Mouse (Mus musculus): ENCODE data around the gene Cnrip1. TPM values are rescaled to one million over a fixed set of nuclear protein-coding genes. Genes with fewer than 3 reads are reported as not detected.
"Not testable (repeated sequence)": the region's sequence is repeated elsewhere in the genome, so short reads cannot be mapped to it uniquely, and the experiment has no call there.

Cnrip1 gene
- polyA plus RNA-seq (2012; rRNA removed): 3.3 and 4.4 TPM in 2 replicates

DNA sequence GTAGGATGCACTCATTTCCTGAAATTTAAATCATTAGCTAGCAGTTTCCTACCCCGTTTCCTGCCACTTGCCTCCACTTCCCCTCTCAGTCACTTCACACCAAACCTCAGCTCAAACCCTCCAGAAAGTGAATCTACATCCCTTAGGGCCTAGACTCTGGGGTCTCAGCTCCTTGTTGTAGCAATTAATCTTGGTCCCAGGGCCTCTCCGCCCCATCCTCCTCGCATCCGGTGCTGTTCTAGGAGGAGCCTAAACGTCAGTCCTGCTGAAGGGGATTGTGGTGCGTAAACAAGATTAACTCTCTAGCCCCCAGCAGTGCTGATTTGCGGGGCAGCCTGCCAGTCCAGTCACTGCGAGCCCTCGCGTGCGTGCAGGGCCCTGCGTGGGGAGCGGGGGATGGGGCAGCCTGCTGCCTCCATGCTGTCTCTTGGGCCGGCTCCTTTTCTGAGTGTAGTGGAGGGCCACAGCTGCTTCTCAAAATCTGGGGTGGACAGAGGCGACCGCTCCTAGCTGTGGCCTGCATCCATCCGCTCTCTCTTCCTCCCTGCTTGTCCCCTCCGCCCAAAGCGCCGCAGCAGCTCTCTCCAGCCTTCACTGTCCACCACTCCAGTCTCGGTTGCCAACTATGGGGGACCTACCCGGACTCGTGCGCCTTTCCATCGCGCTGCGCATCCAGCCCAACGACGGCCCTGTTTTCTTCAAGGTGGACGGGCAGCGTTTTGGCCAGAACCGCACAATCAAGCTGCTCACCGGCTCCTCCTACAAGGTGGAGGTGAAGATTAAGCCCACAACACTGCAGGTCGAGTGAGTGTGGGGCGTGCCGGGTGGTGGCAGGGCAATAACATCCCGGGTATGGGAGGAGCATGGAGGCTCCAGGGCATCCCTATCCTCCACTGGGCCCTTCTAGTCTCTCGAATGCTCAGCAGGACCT is at the start of gene Cnrip1, which contains the start of gene Plek:
TSS of gene Cnrip1 (plus strand) at position 42 of the 931 bp plus-strand sequence.
TSS of gene Plek (minus strand) at position 837 of the 931 bp plus-strand sequence.
- H3K4me1 ChIP-seq (replicated peaks; ENCODE audit: control insufficient read depth, insufficient read depth, low read length): peaks cover 10% of the 10 kb centered on the region
- DNase-seq: peak; percentile 15
- no peak for TF ChIP-seq POLR2A (IDR thresholded peaks at IDR 0.05; ENCODE audit: control insufficient read depth, extremely low read depth, insufficient read depth, low read length, poor library complexity)
- TF ChIP-seq CTCF (IDR thresholded peaks at IDR 0.05; ENCODE audit: borderline replicate concordance, control insufficient read depth, extremely low read depth, insufficient read depth, low read length, poor library complexity): no peak
- no peak within 1 kb of the TSS for H3K27ac ChIP-seq (ENCODE audit: control insufficient read depth, insufficient read depth, low read length)
- 2% methylated on average over 38 of the region's 38 CpGs for WGBS
- no peaks in the 10 kb centered on the region for H3K36me3 ChIP-seq (ENCODE audit: control insufficient read depth, insufficient read depth, low read length)
- no peaks in the 10 kb centered on the region; the same call in 1 of the 2 replicates for H3K27me3 ChIP-seq (ENCODE audit: control insufficient read depth, insufficient read depth, low read length)
- H3K4me3 ChIP-seq (ENCODE audit: control insufficient read depth, insufficient read depth, low read length): peak within 1 kb of the TSS; percentile 33

DNA sequence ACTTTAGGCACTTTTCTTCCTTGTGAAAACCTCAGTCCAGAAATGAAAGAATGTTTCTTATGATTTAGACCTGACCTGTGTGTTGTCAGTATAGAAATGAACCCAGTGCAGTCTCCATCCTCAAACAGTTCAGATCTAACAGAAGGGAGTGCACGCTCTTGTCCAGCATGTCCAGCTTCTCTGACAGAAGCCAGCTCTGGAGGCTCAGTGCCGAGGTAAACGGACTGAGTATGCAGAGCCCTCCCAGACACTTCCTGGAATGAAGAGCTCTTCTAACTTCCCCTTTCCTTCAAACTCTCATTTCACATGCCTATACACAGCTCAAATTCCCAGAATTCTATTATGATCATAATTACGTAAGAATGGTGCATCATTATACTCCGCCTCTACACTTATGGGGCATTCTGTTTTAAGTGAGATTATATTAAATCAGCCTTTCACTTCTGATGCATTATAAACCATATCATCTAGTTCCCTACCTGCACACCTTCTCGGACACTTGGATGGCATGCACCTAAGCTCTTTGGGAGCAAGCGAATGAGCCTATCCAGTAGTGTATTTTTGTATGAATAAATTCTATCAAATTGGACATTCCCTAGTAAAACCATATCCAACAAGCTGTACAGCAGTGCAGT is 48.5 kb upstream of the Cnrip1 start:
- DNase-seq: no peak
- 49% methylated on average over 7 of the region's 7 CpGs for WGBS
- no peaks in the 10 kb centered on the region for H3K4me1 ChIP-seq (replicated peaks; ENCODE audit: control insufficient read depth, insufficient read depth, low read length)
- no peak overlapping the region for H3K27ac ChIP-seq (ENCODE audit: control insufficient read depth, insufficient read depth, low read length)
- H3K36me3 ChIP-seq (ENCODE audit: control insufficient read depth, insufficient read depth, low read length): no peaks in the 10 kb centered on the region
- H3K27me3 ChIP-seq (ENCODE audit: control insufficient read depth, insufficient read depth, low read length): no peaks in the 10 kb centered on the region
- H3K4me3 ChIP-seq (ENCODE audit: control insufficient read depth, insufficient read depth, low read length): no peak overlapping the region
- no peak for TF ChIP-seq POLR2A (IDR thresholded peaks at IDR 0.05; ENCODE audit: control insufficient read depth, extremely low read depth, insufficient read depth, low read length, poor library complexity)
- no peak for TF ChIP-seq CTCF (IDR thresholded peaks at IDR 0.05; ENCODE audit: borderline replicate concordance, control insufficient read depth, extremely low read depth, insufficient read depth, low read length, poor library complexity)

DNA sequence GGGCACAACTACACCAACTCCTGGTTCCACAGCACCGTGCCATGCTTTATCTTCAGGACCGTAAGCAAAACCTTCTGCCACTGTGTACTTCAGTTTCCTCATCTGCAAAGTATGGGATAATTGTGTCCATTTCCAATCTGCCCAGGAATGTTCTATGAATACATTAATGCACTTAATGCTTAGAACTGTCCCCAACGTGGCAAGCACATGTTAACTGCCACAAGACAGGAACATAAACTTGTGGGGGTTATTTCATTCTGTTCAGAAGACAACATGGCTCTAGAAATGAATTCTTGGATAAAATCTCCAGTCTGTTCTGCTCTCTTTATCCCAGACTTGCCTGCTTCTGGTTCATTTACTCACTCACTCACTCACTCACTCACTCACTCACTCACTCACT is 47.6 kb upstream of the Cnrip1 start:
- Histone ChIP-seq H3K27ac (ENCODE audit: control insufficient read depth, insufficient read depth, low read length) (no peak overlapping the region), H3K27me3 (ENCODE audit: control insufficient read depth, insufficient read depth, low read length) (no peaks in the 10 kb centered on the region; the same call in 1 of the 2 replicates), H3K4me1 (replicated peaks; ENCODE audit: control insufficient read depth, insufficient read depth, low read length) (no peaks in the 10 kb centered on the region), H3K4me3 (ENCODE audit: control insufficient read depth, insufficient read depth, low read length) (no peak overlapping the region), H3K36me3 (ENCODE audit: control insufficient read depth, insufficient read depth, low read length) (no peaks in the 10 kb centered on the region)
- TF ChIP-seq POLR2A (IDR thresholded peaks at IDR 0.05; ENCODE audit: control insufficient read depth, extremely low read depth, insufficient read depth, low read length, poor library complexity): no peak
- 73% methylated on average over 3 of the region's 3 CpGs for WGBS
- DNase-seq: no peak

DNA sequence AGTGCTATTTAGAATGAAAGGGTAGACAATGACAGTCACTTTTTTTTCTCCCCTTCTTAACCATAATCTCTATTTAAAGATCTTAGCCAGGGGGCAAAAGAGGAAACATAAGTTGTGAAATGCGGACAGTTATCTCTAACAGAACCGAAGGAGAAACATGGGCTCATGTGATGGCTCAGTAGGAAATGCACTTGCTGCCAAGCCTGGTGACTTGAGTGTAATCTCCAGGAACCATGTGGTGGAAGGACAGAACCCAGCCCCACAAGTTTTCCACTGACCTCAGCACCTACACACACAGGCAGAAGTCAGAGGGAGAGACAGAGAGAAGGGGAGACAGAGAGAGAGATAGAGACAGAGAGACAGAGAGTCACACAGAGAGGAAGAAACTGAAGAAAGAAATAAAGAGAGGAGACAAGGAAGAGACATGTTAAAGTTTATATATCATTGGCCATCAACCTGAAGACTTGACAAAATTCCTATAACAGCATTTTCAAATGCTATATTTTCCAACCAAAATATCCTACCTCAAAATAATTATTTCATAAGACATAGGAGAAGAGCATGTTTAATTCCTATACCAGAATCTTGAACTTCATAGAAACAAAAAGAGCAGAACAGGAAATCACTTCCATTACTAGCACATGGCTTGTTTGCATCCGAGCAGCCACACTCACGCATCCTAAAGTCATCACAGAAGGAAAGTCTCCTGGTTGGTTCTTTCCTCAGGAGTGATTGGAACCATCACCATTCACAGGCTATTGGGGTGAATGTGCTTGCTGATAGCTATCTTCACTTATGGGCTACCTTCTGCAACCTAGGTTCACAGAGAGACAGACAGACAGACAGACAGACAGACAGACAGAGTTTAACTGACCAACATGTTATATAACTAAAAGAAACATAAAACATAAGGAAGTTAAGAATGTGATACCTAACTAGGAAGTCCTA is 46.2 kb upstream of the Cnrip1 start:
- TF ChIP-seq CTCF (IDR thresholded peaks at IDR 0.05; ENCODE audit: borderline replicate concordance, control insufficient read depth, extremely low read depth, insufficient read depth, low read length, poor library complexity): no peak
- TF ChIP-seq POLR2A (IDR thresholded peaks at IDR 0.05; ENCODE audit: control insufficient read depth, extremely low read depth, insufficient read depth, low read length, poor library complexity): no peak
- Histone ChIP-seq H3K4me3 (ENCODE audit: control insufficient read depth, insufficient read depth, low read length) (no peak overlapping the region), H3K27me3 (ENCODE audit: control insufficient read depth, insufficient read depth, low read length) (no peaks in the 10 kb centered on the region; the same call in 1 of the 2 replicates), H3K4me1 (replicated peaks; ENCODE audit: control insufficient read depth, insufficient read depth, low read length) (no peaks in the 10 kb centered on the region), H3K36me3 (ENCODE audit: control insufficient read depth, insufficient read depth, low read length) (no peaks in the 10 kb centered on the region), H3K27ac (ENCODE audit: control insufficient read depth, insufficient read depth, low read length) (no peak overlapping the region)
- no peak for DNase-seq
- WGBS: 50% methylated on average over 4 of the region's 4 CpGs

DNA sequence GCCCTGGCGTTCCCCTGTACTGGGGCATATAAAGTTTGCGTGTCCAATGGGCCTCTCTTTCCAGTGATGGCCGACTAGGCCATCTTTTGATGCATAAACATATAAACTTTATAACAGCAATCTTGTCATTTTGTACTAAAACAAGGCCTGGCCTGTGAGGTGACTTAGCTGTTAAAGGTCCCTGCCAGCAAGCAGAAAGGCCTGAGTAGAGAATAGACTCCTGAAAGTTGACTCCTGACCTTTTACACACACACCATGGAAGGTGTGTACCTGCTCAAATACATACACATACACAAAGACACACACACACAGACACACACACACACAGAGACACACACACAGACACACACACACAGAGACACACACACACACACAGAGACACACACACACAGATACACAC is 44.9 kb upstream of the Cnrip1 start:
- H3K4me1 ChIP-seq (replicated peaks; ENCODE audit: control insufficient read depth, insufficient read depth, low read length); H3K36me3 ChIP-seq (ENCODE audit: control insufficient read depth, insufficient read depth, low read length); H3K4me3 ChIP-seq (ENCODE audit: control insufficient read depth, insufficient read depth, low read length); H3K27ac ChIP-seq (ENCODE audit: control insufficient read depth, insufficient read depth, low read length); H3K27me3 ChIP-seq (ENCODE audit: control insufficient read depth, insufficient read depth, low read length); DNase-seq: not testable (repeated sequence)
- 96% methylated on average over 3 of the region's 3 CpGs for WGBS

DNA sequence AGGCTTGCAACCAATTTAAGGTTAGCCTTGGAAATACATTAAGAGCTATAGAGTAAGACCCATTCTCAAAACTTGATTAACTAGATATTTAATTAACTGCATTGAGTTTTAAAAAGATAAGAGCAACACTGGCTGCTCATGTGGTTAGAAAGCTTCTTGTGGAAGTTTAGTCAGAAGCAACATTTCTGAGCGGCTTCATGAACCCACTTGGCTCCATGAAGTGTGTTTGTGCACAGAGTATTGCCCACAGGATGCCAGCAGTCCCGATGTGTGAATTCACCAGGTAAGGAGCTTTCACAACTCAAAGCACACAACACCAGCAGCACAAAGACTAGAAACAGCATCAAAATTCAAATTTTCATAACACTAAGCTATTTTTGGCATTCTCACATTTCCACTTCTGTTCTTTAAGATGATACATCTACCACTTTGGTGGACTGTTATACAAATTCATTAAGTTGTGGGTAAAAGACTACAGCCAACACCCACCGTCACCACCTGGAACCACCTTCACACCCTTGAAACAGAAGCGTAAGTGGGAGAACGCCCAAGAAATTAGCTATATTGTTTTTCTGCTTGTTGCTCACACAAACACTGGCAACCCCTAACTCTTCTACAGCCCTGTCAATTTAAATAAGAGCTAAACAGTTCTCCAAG is 43.7 kb upstream of the Cnrip1 start:
- Histone ChIP-seq H3K27ac (ENCODE audit: control insufficient read depth, insufficient read depth, low read length) (no peak overlapping the region), H3K4me1 (replicated peaks; ENCODE audit: control insufficient read depth, insufficient read depth, low read length) (no peaks in the 10 kb centered on the region), H3K4me3 (ENCODE audit: control insufficient read depth, insufficient read depth, low read length) (no peak overlapping the region), H3K36me3 (ENCODE audit: control insufficient read depth, insufficient read depth, low read length) (no peaks in the 10 kb centered on the region), H3K27me3 (ENCODE audit: control insufficient read depth, insufficient read depth, low read length) (no peaks in the 10 kb centered on the region; the same call in 1 of the 2 replicates)
- 24% methylated on average over 5 of the region's 5 CpGs for WGBS
- no peak for DNase-seq
- TF ChIP-seq CTCF (IDR thresholded peaks at IDR 0.05; ENCODE audit: borderline replicate concordance, control insufficient read depth, extremely low read depth, insufficient read depth, low read length, poor library complexity) (no peak), POLR2A (IDR thresholded peaks at IDR 0.05; ENCODE audit: control insufficient read depth, extremely low read depth, insufficient read depth, low read length, poor library complexity) (no peak)

Measured in thymus, adult 2 months (tissue).